Mouse (Mus musculus) subcutaneous adipose tissue, adult 2 months (tissue): ENCODE results near the gene Aars2. TPM values are rescaled to one million over a fixed set of nuclear protein-coding genes. Genes with fewer than 3 reads are reported as not detected.

ENCODE experiments used
- polyA plus RNA-seq: library from polyadenylated mRNA; depleted of rRNA; stranded (reverse); fragments of >200 nt; gene quantifications from 2 replicates; pipeline ENCODE4 v1.2.3, GENCODE M21; 2012; ENCODE audit warnings: low replicate concordance; rRNA removed

Gene Aars2
- 13.0 and 20.0 TPM in 2 replicates for polyA plus RNA-seq

GRCm38 (mm10) chr17:45506700-45507189, at the start of gene Aars2:
TSS of gene Aars2 (plus strand) at chr17:45506841.

DNA sequence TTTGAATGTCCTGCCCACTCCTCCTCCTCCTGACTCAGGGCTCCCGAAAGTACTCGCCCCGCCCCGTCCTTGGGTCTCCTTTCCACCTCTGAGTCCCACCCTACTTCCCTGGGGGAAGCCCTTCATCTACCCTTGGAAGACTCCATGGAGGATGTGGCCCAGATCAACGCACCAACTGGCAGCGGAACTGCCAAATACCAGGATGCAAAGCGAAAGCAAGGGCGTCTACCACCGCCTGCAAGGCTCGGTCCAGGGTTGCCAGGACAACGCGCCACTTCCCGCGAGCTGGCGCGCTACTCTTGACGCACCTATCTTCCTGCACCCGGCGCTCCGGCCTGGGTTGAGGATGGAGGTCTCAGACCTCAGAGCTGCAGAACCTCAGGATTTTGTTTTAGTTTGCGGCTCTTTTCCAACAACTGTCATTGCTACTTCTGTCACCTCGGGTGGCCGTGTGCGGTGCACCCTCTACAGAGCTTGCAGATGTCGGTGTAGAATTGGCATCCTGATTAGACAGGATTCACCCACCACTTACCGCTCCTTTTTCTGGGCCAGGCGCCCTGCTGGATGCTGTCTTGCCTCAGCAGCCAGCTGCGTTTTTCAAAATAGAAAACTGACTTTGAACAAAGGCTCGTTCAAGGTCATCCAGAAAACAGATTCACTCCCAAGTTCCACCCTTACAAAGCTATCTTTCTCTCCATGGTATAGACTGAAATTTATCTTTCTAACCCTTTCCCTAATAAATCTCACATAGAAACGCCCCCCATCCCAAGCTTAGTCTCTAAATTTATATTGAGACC, 31.8 kb upstream of the Aars2 start, which contains the start of gene Spats1:
Gene Spats1 (minus strand): TSS at position 747 of the 797 bp plus-strand sequence.

DNA sequence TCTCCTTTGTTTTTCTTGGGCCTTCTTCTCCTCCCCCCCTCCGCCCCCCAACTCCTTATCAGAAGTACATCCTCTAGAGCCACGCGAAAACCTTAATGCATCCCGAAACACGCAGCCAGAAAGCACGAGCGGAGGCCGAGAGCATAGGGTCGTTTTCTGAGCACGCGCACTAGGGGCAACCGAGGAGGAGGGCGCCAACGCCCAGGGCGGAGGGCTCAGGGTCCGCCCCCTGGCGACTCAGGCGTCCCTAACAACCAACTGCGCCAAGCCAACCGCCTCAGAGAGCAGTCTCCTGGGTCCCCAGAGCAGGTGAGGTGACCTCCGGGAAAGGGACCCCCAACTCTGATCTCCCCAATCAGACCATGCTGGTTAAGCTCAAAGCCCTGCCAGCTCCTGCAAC, 16.6 kb downstream of the Aars2 start, which contains the start of gene Tcte1:
Gene Tcte1 (plus strand): TSS at position 172 of the 400 bp plus-strand sequence.

GRCm38 (mm10) chr17:45549617-45550181, 43.1 kb downstream of the Aars2 start, which contains the start of gene Tmem151b:
TSS of gene Tmem151b (minus strand) at chr17:45549677.

GRCm38 (mm10) chr17:45555452-45556106, 48.9 kb downstream of the Aars2 start, which contains the start of gene Nfkbie:
TSS of gene Nfkbie (plus strand) at chr17:45555703.

GRCm38 (mm10) chr17:45563655-45564530, 57.3 kb downstream of the Aars2 start, which contains the start of gene Slc35b2:
TSS of gene Slc35b2 (plus strand) at chr17:45563874.

Other genes with a start within 250 kb of the Aars2 start
- gene Cdc5l, start 73.1 kb upstream of the Aars2 start, polyA plus RNA-seq, result 7.5 and 13.1 TPM in 2 replicates
- gene Spats1, start 31.4 kb upstream of the Aars2 start, polyA plus RNA-seq, result 0.10 and 0.14 TPM in 2 replicates
- gene Tcte1, start 16.6 kb downstream of the Aars2 start, polyA plus RNA-seq, result not detected in 2 replicates
- 0.10 and 1.3 TPM in 2 replicates for gene Tmem151b, start 42.8 kb downstream of the Aars2 start, polyA plus RNA-seq
- 4.5 and 7.6 TPM in 2 replicates for gene Nfkbie, start 48.9 kb downstream of the Aars2 start, polyA plus RNA-seq
- gene Slc35b2, start 57.0 kb downstream of the Aars2 start, polyA plus RNA-seq, result 116 and 166 TPM in 2 replicates
- gene Hsp90ab1, start 66.4 kb downstream of the Aars2 start, polyA plus RNA-seq, result 397 and 776 TPM in 2 replicates
- 83.9 and 195 TPM in 2 replicates for gene Slc29a1, start 92.8 kb downstream of the Aars2 start, polyA plus RNA-seq
- not detected in 2 replicates for gene Mymx, start 95.3 kb downstream of the Aars2 start, polyA plus RNA-seq
- gene Capn11, start 152.5 kb downstream of the Aars2 start, polyA plus RNA-seq, result 0.06 TPM in 1 of 2 replicates, not detected in the other
- 114 and 123 TPM in 2 replicates for gene Mrpl14, start 179.5 kb downstream of the Aars2 start, polyA plus RNA-seq
- gene Tmem63b, start 180.1 kb downstream of the Aars2 start, polyA plus RNA-seq, result 61.9 and 66.0 TPM in 2 replicates
- gene 1600014C23Rik, start 227.0 kb downstream of the Aars2 start, polyA plus RNA-seq, result not detected in 2 replicates